Mouse (Mus musculus) megakaryocyte, embryonic 14.5 days (primary cell): Measurements from ENCODE around the gene Eri3. TPM values are rescaled to one million over a fixed set of nuclear protein-coding genes. Genes with fewer than 3 reads are reported as not detected.

Experiments
- H3K27me3 ChIP-seq: replicated peaks from 2 replicates; pipeline ENCODE3; 2012; ENCODE audit warnings: inconsistent platforms
- H3K36me3 ChIP-seq: replicated peaks from 2 replicates; pipeline ENCODE3; 2012; ENCODE audit warnings: low read length, inconsistent platforms, mixed read lengths
- H3K4me1 ChIP-seq: 2 replicates; pipeline ENCODE4 v1.6.1; 2012; ENCODE audit warnings: inconsistent platforms
- H3K4me3 ChIP-seq: replicated peaks from 2 replicates; pipeline ENCODE3; 2012; ENCODE audit warnings: moderate library complexity, mild to moderate bottlenecking, inconsistent platforms
- H3K9me3 ChIP-seq: 2 replicates; pipeline ENCODE4 v1.6.1; 2012; ENCODE audit warnings: inconsistent platforms
- FLI1 ChIP-seq: IDR thresholded peaks from 2 replicates; pipeline ENCODE4 v1.6.1; 2012; ENCODE audit warnings: low read length, inconsistent platforms, mixed read lengths
- GATA1 ChIP-seq: IDR thresholded peaks from 3 replicates; pipeline ENCODE4 v1.6.1; 2012; ENCODE audit warnings: mixed read lengths, low read length, inconsistent platforms, borderline replicate concordance
- polyA plus RNA-seq: library from polyadenylated mRNA; stranded (reverse); fragments of >175 nt; gene quantifications from 2 replicates; pipeline ENCODE4 v1.2.3, GENCODE M21; 2012; ENCODE audit warnings: low replicate concordance; ENCODE audit not compliant: insufficient read depth

Gene Eri3
- polyA plus RNA-seq, 1 experiment = 233 TPM

- Histone ChIP-seq H3K4me3 (no peak overlapping the region), H3K9me3 (no peaks in the 10 kb centered on the region), H3K36me3 (peaks cover 91% of the 10 kb centered on the region), H3K27me3 (no peaks in the 10 kb centered on the region), H3K4me1 (no peaks in the 10 kb centered on the region; the same call in 1 of the 2 replicates)
- TF ChIP-seq FLI1 = no peak
- TF ChIP-seq GATA1 = no peak
These were observed 49.9 kb downstream of the Eri3 start for GRCm38 (mm10) chr4:117599986-117600565.

GRCm38 (mm10) chr4:117601338-117601776 is 51.2 kb downstream of the Eri3 start:
- TF ChIP-seq FLI1 (no peak), GATA1 (no peak)
- H3K36me3 ChIP-seq = peaks cover 92% of the 10 kb centered on the region
- no peaks in the 10 kb centered on the region for H3K9me3 ChIP-seq

DNA sequence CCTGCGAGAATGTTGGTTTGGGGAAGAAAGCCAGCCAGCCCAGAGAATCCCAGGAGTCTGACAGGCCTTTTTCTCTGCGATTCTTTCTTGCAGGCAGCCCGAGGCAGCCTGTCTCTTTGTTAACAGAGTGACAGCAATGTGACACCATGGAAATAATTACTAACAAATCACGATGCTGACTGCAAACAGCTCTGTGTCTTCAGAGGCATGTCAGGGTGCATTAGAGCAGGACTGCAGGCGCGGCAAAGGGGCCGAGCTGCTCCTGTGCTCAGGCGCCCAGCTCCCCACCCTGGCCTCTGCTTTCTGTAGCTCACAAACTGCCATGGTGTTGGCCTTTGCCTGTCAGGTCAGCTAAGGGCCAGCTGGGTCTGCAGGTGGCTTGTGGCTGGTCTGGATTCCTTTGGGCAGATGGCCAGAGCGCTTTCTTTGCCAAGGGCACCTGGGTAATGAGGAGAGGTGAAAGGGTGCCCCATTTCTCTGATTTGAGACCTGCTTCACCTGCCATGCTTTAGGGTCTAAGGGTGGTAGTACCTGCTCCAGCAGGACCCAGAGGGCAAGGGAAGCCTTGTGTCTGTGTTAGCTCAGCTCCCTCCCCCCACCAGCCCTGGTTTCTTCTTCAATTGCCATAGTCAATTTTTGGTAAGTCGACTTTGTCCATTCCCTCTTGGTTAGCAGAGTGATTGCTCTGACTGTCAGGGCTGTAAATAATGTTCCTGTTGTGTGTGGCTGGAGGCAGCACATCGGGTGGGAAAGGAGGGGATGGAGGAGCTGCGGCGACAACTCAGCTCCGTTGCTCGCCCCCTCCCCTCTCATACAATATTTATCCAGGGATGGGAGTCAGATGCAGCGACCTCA is 55.2 kb downstream of the Eri3 start:
- peaks cover 18% of the 10 kb centered on the region for H3K4me1 ChIP-seq
- no peaks in the 10 kb centered on the region for H3K9me3 ChIP-seq
- TF ChIP-seq FLI1 (no peak), GATA1 (no peak)
- H3K36me3 ChIP-seq = peaks cover 85% of the 10 kb centered on the region
- no peaks in the 10 kb centered on the region for H3K27me3 ChIP-seq
- H3K4me3 ChIP-seq = no peak overlapping the region

More at GRCm38 (mm10) chr4:117601338-117601776, 51.2 kb downstream of the Eri3 start:
- Histone ChIP-seq H3K27me3 (no peaks in the 10 kb centered on the region), H3K4me1 (peaks cover 12% of the 10 kb centered on the region), H3K4me3 (no peak overlapping the region)

DNA sequence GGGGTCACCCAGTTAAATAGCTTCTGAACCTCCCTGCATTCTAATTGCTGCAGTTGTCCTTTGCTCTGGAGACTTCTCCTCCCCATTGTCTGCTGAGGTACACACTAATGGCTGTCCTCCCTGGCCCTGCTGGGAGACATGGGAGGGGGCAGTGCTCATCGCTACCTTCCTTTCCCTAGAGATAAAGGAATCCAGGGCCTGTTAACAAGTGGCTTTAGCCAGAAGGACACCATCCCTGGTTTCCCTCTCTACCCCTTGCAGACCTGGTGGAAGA is 55.7 kb downstream of the Eri3 start:
- H3K27me3 ChIP-seq = no peaks in the 10 kb centered on the region
- no peaks in the 10 kb centered on the region for H3K9me3 ChIP-seq
- peaks cover 18% of the 10 kb centered on the region for H3K4me1 ChIP-seq
- peaks cover 85% of the 10 kb centered on the region for H3K36me3 ChIP-seq
- H3K4me3 ChIP-seq = no peak overlapping the region
- TF ChIP-seq FLI1 = no peak
- TF ChIP-seq GATA1 = no peak

GRCm38 (mm10) chr4:117606831-117607610 is 56.9 kb downstream of the Eri3 start:
- Histone ChIP-seq H3K36me3 (peaks cover 85% of the 10 kb centered on the region), H3K4me3 (no peak overlapping the region), H3K4me1 (peaks cover 18% of the 10 kb centered on the region), H3K27me3 (no peaks in the 10 kb centered on the region), H3K9me3 (no peaks in the 10 kb centered on the region)
- TF ChIP-seq GATA1 (no peak), FLI1 (no peak)

DNA sequence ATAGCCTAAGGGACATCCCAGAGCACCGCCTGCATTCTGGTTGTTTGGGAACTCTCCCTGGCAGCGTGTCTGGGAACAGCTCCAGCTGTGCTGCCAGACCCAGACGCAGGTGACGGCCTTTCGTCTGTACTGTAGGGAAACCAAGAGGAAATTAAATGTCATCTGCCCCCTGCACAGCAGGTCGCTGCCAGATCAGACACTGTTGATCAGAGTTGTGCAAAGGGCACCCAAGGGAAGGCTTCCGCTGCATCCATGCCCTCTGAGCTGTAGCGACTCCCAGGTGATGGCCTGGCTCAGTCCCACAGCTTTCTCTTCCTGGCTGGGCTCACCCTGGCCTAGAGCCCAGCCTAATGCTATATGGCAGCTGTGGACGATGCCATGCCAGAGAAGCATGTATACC is 58.1 kb downstream of the Eri3 start:
- H3K4me3 ChIP-seq = no peak overlapping the region
- peaks cover 83% of the 10 kb centered on the region for H3K36me3 ChIP-seq
- H3K9me3 ChIP-seq = no peaks in the 10 kb centered on the region
- H3K27me3 ChIP-seq = no peaks in the 10 kb centered on the region
- peaks cover 18% of the 10 kb centered on the region for H3K4me1 ChIP-seq
- TF ChIP-seq GATA1 = no peak
- no peak for TF ChIP-seq FLI1

GRCm38 (mm10) chr4:117609371-117610039 is 59.3 kb downstream of the Eri3 start:
- H3K27me3 ChIP-seq = no peaks in the 10 kb centered on the region
- peaks cover 87% of the 10 kb centered on the region for H3K36me3 ChIP-seq
- no peak for TF ChIP-seq GATA1
- TF ChIP-seq FLI1 = no peak
- peaks cover 18% of the 10 kb centered on the region for H3K4me1 ChIP-seq
- no peak overlapping the region for H3K4me3 ChIP-seq
- no peaks in the 10 kb centered on the region for H3K9me3 ChIP-seq

DNA sequence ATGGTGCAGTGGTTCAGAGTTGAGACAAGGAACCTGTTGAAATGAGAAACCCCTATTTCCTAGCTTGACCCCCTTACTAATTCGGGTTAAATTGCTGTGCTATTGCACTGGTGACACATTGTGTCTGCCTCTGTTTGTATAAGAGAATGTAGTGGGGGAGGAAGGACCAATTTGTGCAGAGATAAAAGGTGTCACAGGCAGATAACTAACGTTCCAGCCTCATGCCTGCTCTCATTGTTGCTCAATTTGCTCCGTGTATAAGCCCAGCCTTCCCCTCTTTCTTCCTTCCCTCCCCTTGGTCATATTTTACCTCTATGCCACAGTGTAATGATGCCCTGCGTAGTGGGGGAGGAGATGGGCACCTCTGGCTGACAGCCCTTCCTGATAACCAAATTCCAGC is 61.2 kb downstream of the Eri3 start:
- H3K4me3 ChIP-seq = no peak overlapping the region
- H3K9me3 ChIP-seq = no peaks in the 10 kb centered on the region
- H3K27me3 ChIP-seq = no peaks in the 10 kb centered on the region
- TF ChIP-seq GATA1 (no peak), FLI1 (no peak)
- peaks cover 86% of the 10 kb centered on the region for H3K36me3 ChIP-seq
- peaks cover 6% of the 10 kb centered on the region for H3K4me1 ChIP-seq

GRCm38 (mm10) chr4:117611814-117612213 is 61.6 kb downstream of the Eri3 start:
- Histone ChIP-seq H3K9me3 (no peaks in the 10 kb centered on the region), H3K4me3 (no peak overlapping the region), H3K4me1 (peaks cover 4% of the 10 kb centered on the region; the same call in 1 of the 2 replicates), H3K36me3 (peaks cover 89% of the 10 kb centered on the region), H3K27me3 (no peaks in the 10 kb centered on the region)
- TF ChIP-seq FLI1 (no peak), GATA1 (no peak)

DNA sequence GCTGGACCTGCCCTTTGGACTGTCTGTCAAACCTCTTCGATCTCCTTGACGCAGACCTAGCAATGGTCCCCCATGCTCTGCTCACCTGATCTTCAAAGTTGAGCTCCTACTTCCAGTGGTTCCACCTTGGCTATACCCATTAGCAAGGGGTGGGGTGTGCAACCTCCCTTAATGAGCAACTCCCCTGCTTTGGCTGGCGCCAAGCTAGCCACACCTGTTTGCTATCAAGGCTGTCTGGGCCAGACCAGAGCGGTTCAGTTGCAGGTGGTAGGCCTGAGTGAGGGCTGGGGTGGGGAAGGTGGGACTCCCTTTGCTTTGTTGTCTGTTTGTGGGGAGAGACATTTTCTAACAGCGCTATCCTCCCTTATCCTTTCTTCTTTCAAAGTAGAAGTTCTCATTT is 62.5 kb downstream of the Eri3 start:
- Histone ChIP-seq H3K9me3 (no peaks in the 10 kb centered on the region), H3K4me3 (no peak overlapping the region), H3K36me3 (peaks cover 86% of the 10 kb centered on the region), H3K27me3 (no peaks in the 10 kb centered on the region), H3K4me1 (no peaks in the 10 kb centered on the region; the same call in 1 of the 2 replicates)
- TF ChIP-seq FLI1 = no peak
- TF ChIP-seq GATA1 = no peak
